Mouse (Mus musculus) lung, embryonic 16.5 days (tissue): ENCODE results near the gene Apoa2. TPM values are rescaled to one million over a fixed set of nuclear protein-coding genes. Genes with fewer than 3 reads are reported as not detected.

Source experiments
- ATAC-seq: fragments of 200-750 bp; cut with Nextera tagmentation; 2 replicates; pipeline ENCODE4 v1.8.0; 2017; ENCODE audit warnings: low read depth, mild to moderate bottlenecking, moderate library complexity
- H3K27ac ChIP-seq: fragments of 300-500 bp; sonication (generic); 2 replicates; pipeline ENCODE4 v1.5.1; 2014; ENCODE audit warnings: mild to moderate bottlenecking, control low read depth, low read length
- H3K27me3 ChIP-seq: fragments of 300-500 bp; sonication (generic); 2 replicates; pipeline ENCODE4 v1.6.1; 2014; ENCODE audit warnings: low read depth, low read length, mixed read lengths; ENCODE audit not compliant: control insufficient read depth, insufficient read depth
- H3K36me3 ChIP-seq: fragments of 300-500 bp; sonication (generic); 2 replicates; pipeline ENCODE4 v1.6.1; 2014; ENCODE audit warnings: low read length; ENCODE audit not compliant: control insufficient read depth, insufficient read depth
- H3K4me1 ChIP-seq: fragments of 300-500 bp; sonication (generic); replicated peaks from 2 replicates; pipeline ENCODE4 v1.6.1; 2014; ENCODE audit warnings: low read length, mixed read lengths; ENCODE audit not compliant: control insufficient read depth, insufficient read depth
- H3K4me2 ChIP-seq: fragments of 300-500 bp; sonication (generic); 2 replicates; pipeline ENCODE4 v1.6.1; 2014; ENCODE audit warnings: low read depth, low read length, control low read depth
- H3K4me3 ChIP-seq: fragments of 300-500 bp; sonication (generic); 2 replicates; pipeline ENCODE4 v1.5.1; 2014; ENCODE audit warnings: mild to moderate bottlenecking, low read length, control low read depth
- H3K9ac ChIP-seq: fragments of 300-500 bp; sonication (generic); 2 replicates; pipeline ENCODE4 v1.6.1; 2014; ENCODE audit warnings: low read length, control low read depth
- H3K9me3 ChIP-seq: fragments of 300-500 bp; sonication (generic); 2 replicates; pipeline ENCODE4 v1.6.1; 2016; ENCODE audit warnings: low read length; ENCODE audit not compliant: control insufficient read depth
- WGBS: fragments of 180-500 bp; shearing (Covaris S2); extraction: QIAGEN DNeasy Blood & Tissue Kit; methylation state at CpG from one replicate; pipeline ENCODE4 v1.1.7; 2014; 5-methylcytosine and 5-hydroxymethylcytosine counted together
- polyA plus RNA-seq: library from polyadenylated mRNA; unstranded; fragments of >200 nt; fragmentation: Nextera tagmentation; extraction: Ambion mirVana; gene quantifications from 2 replicates; pipeline ENCODE4 v1.2.1, GENCODE M21; 2015

The Apoa2 gene
- polyA plus RNA-seq: 13.3 and 111 TPM in 2 replicates

- H3K4me3 ChIP-seq: no peak within 1 kb of the TSS
- H3K9me3 ChIP-seq: no peaks in the 10 kb centered on the region
- H3K4me2 ChIP-seq: no peak within 1 kb of the TSS
- H3K4me1 ChIP-seq: peaks cover 9% of the 10 kb centered on the region
- no peak for ATAC-seq
- H3K36me3 ChIP-seq: peaks cover 2% of the 10 kb centered on the region
- H3K9ac ChIP-seq: no peak within 1 kb of the TSS
- no peaks in the 10 kb centered on the region for H3K27me3 ChIP-seq
- 65% methylated on average over 5 of the region's 5 CpGs for WGBS
- no peak within 1 kb of the TSS for H3K27ac ChIP-seq
Observed at GRCm38 (mm10) chr1:171224857-171225256, at the start of gene Apoa2. TSS of gene Apoa2 (plus strand) at chr1:171225054.

GRCm38 (mm10) chr1:171179487-171180171, 45.2 kb upstream of the Apoa2 start:
- H3K4me3 ChIP-seq: no peak overlapping the region
- H3K9ac ChIP-seq: no peak overlapping the region
- H3K4me2 ChIP-seq: no peak overlapping the region
- H3K36me3 ChIP-seq: no peaks in the 10 kb centered on the region
- no peaks in the 10 kb centered on the region for H3K27me3 ChIP-seq
- H3K4me1 ChIP-seq: no peaks in the 10 kb centered on the region
- no peak overlapping the region for H3K27ac ChIP-seq
- H3K9me3 ChIP-seq: no peaks in the 10 kb centered on the region
- WGBS: 51% methylated on average over 5 of the region's 5 CpGs
- ATAC-seq: no peak

DNA sequence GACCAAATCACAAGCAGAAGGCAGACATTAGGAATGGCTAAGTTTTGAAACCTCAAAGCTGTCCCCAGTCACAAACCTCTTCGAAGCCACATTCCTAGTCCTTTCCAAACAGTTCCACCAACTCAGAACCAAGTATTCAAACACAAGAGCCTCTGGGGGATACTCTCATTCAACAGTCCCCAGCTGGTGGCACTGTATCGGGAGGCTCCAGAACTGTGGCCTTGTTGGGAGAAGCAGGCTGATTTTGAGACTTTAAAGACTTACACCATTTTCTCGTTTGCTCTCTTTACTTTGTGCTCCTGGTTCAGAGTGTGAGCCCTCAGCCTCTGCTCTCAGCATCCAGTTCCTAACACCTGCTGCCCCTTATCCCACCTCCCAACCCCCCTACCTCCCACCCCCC, 41.8 kb upstream of the Apoa2 start:
- H3K4me3 ChIP-seq: no peak overlapping the region
- H3K9me3 ChIP-seq: no peaks in the 10 kb centered on the region
- H3K27me3 ChIP-seq: no peaks in the 10 kb centered on the region
- no peak for ATAC-seq
- WGBS: 74% methylated on average over 3 of the region's 3 CpGs
- no peak overlapping the region for H3K9ac ChIP-seq
- no peaks in the 10 kb centered on the region for H3K36me3 ChIP-seq
- no peaks in the 10 kb centered on the region for H3K4me1 ChIP-seq
- H3K27ac ChIP-seq: no peak overlapping the region
- H3K4me2 ChIP-seq: no peak overlapping the region

- Histone ChIP-seq H3K9me3 (no peaks in the 10 kb centered on the region), H3K4me1 (no peaks in the 10 kb centered on the region), H3K36me3 (no peaks in the 10 kb centered on the region), H3K4me3 (no peak overlapping the region), H3K9ac (no peak overlapping the region), H3K4me2 (no peak overlapping the region), H3K27me3 (no peaks in the 10 kb centered on the region), H3K27ac (no peak overlapping the region; the same call in 1 of the 2 replicates)
- ATAC-seq: peak; percentile 45; the same call in 1 of the 2 replicates
- WGBS: 39% methylated on average over 3 of the region's 3 CpGs
Observed at GRCm38 (mm10) chr1:171183620-171184019, 41.2 kb upstream of the Apoa2 start.

DNA sequence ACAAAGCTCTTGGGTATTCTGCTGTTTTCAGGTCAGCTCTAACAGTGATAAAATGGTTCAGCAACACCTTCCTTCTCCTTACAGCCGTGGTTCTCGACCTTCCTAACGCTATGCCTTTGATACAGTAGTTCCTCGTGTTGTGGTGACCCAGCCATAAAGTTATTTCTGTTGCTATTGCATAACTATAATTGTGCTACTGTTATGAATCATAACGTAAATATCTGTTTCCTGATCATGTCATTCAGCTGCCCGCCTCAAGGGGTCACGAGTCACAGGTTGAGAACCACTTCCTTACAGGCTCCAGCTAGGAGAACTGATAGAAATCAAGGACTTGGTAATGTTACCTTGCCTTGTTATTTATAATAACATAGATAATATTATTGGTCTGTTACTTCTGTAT, 40.5 kb upstream of the Apoa2 start:
- peak overlapping the region; percentile 12; the same call in 1 of the 2 replicates for H3K27ac ChIP-seq
- H3K27me3 ChIP-seq: no peaks in the 10 kb centered on the region

DNA sequence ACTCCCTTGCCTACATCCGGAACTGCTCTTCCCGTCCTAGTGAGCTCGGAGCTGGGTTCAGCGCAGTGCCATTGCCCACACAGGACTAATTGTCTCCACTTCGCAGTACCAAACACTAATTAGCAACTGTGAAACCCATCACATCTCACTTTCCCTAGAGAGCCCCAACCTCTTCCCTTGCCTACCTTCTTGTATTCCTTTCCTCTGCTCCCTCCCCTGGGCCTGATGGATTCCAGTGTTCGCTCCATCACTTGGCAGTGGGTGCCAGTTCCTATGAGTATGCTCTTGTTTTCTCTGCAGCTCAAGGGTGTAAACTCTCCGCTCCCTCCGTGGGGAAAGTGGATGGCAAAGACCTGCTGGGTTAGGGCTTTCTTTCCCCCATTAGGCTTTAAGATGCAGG, 39.2 kb upstream of the Apoa2 start:
- Histone ChIP-seq H3K4me2 (no peak overlapping the region), H3K4me3 (no peak overlapping the region), H3K9ac (no peak overlapping the region), H3K9me3 (no peaks in the 10 kb centered on the region), H3K27me3 (no peaks in the 10 kb centered on the region), H3K4me1 (peaks cover 8% of the 10 kb centered on the region), H3K36me3 (no peaks in the 10 kb centered on the region), H3K27ac (no peak overlapping the region)
- ATAC-seq: no peak
- WGBS: 55% methylated on average over 8 of the region's 8 CpGs

More for the DNA sequence above, 40.5 kb upstream of the Apoa2 start:
- H3K4me1 ChIP-seq: peaks cover 5% of the 10 kb centered on the region
- H3K4me2 ChIP-seq: no peak overlapping the region
- H3K4me3 ChIP-seq: no peak overlapping the region
- peak; percentile 34; the same call in 1 of the 2 replicates for ATAC-seq
- H3K9ac ChIP-seq: no peak overlapping the region
- H3K9me3 ChIP-seq: no peaks in the 10 kb centered on the region
- no peaks in the 10 kb centered on the region for H3K36me3 ChIP-seq
- 47% methylated on average over 7 of the region's 7 CpGs for WGBS

DNA sequence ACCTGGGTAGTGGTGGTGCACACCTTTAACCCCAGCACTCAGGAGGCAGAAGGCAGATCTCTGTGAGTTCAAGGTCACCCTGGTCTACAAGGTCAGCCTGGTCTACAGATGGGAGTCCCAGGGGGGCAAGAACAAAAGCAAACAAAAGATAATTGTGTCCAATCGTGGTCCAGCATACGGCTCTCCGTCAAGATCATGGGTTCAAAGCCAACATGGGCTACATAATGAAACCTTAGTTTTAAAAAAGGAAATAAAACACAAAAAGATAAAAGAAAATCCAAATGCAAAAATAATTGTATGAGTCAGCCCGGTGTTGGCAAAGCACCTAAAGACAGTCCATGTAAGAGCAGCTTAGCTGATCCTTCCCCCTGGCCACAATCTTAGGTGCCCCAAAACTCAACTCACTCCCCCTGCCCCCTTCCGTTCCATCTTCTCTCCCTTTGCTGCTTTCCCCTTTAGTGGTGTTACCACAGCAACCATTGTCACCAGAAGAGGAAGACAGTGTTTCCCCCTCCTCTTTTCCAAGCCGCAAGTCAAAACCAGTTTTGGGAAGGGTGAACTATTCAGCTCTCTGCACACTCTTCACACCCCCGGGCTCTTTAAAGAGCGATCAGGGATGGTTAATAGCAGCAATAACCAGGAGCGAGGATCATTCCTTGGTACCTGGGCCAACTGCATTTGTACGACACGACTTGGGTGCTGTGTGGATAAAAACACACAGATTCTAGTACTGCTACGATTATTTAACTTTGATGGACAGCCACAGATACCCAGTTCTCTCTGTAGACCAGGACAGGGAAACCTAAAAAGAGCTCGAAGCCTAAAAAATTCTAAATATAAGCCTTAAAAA, 36.8 kb upstream of the Apoa2 start:
- H3K36me3 ChIP-seq: no peaks in the 10 kb centered on the region
- no peak for ATAC-seq
- peaks cover 9% of the 10 kb centered on the region for H3K4me1 ChIP-seq
- no peak overlapping the region for H3K27ac ChIP-seq
- peaks cover 14% of the 10 kb centered on the region for H3K27me3 ChIP-seq
- H3K4me2 ChIP-seq: no peak overlapping the region
- H3K4me3 ChIP-seq: no peak overlapping the region
- H3K9me3 ChIP-seq: no peaks in the 10 kb centered on the region
- no peak overlapping the region for H3K9ac ChIP-seq
- WGBS: 69% methylated on average over 13 of the region's 13 CpGs

GRCm38 (mm10) chr1:171189046-171189445, 35.8 kb upstream of the Apoa2 start:
- H3K27ac ChIP-seq: 0 out of 2 replicates have a peak overlapping the region, but pooled peaks have one; percentile 30
- H3K9ac ChIP-seq: no peak overlapping the region
- H3K4me1 ChIP-seq: peaks cover 10% of the 10 kb centered on the region
- peaks cover 23% of the 10 kb centered on the region for H3K27me3 ChIP-seq
- H3K4me2 ChIP-seq: peak overlapping the region; percentile 26; the same call in 1 of the 2 replicates
- WGBS: 3% methylated on average over 8 of the region's 8 CpGs
- ATAC-seq: peak; percentile 42
- H3K36me3 ChIP-seq: no peaks in the 10 kb centered on the region
- H3K9me3 ChIP-seq: no peaks in the 10 kb centered on the region
- H3K4me3 ChIP-seq: no peak overlapping the region

- WGBS: 35% methylated on average over 14 of the region's 14 CpGs
- H3K27me3 ChIP-seq: peaks cover 28% of the 10 kb centered on the region
- peaks cover 10% of the 10 kb centered on the region for H3K4me1 ChIP-seq
- no peak overlapping the region for H3K9ac ChIP-seq
- H3K27ac ChIP-seq: 0 out of 2 replicates have a peak overlapping the region, but pooled peaks have one; percentile 30
- ATAC-seq: peak; percentile 59; the same call in 1 of the 2 replicates
- no peaks in the 10 kb centered on the region for H3K36me3 ChIP-seq
- no peak overlapping the region for H3K4me3 ChIP-seq
- H3K4me2 ChIP-seq: peak overlapping the region; percentile 26; the same call in 1 of the 2 replicates
- H3K9me3 ChIP-seq: no peaks in the 10 kb centered on the region
Observed at GRCm38 (mm10) chr1:171189476-171190114, 35.3 kb upstream of the Apoa2 start.
